Mouse (Mus musculus) myocyte (in vitro differentiated cells): Measurements from ENCODE around the gene Cntfr. TPM values are rescaled to one million over a fixed set of nuclear protein-coding genes. Genes with fewer than 3 reads are reported as not detected.

Experiments
- H3K27me3 ChIP-seq: one replicate; pipeline ENCODE4 v1.6.1; 2011; ENCODE audit not compliant: control insufficient read depth, insufficient read depth, insufficient read length
- H3K36me3 ChIP-seq: one replicate; pipeline ENCODE4 v1.6.1; 2011; ENCODE audit not compliant: control insufficient read depth, insufficient read depth
- H3K4me2 ChIP-seq: one replicate; pipeline ENCODE4 v1.6.1; 2011; ENCODE audit warnings: low read depth, control low read depth
- H3K4me3 ChIP-seq: one replicate; pipeline ENCODE4 v1.5.1; 2011; ENCODE audit warnings: mild to moderate bottlenecking, control low read depth, moderate library complexity
- H3K79me2 ChIP-seq: one replicate; pipeline ENCODE4 v1.6.1; 2011; ENCODE audit not compliant: control insufficient read depth, insufficient read depth
- H3ac ChIP-seq: one replicate; pipeline ENCODE4 v1.6.1; 2011; ENCODE audit not compliant: control insufficient read depth, insufficient read length
- CEBPB ChIP-seq: IDR thresholded peaks from 2 replicates; pipeline ENCODE4 v1.6.1; 2011; ENCODE audit warnings: mild to moderate bottlenecking, moderate library complexity; ENCODE audit not compliant: poor library complexity, insufficient read depth, severe bottlenecking
- E2F4 ChIP-seq: IDR thresholded peaks from one replicate; pipeline ENCODE4 v1.6.1; 2011; ENCODE audit warnings: mild to moderate bottlenecking, control low read depth, moderate library complexity; ENCODE audit not compliant: insufficient read depth
- MAX ChIP-seq: IDR thresholded peaks from one replicate; pipeline ENCODE4 v1.6.1; 2011; ENCODE audit warnings: low read depth, mild to moderate bottlenecking, control low read depth
- MYOD1 ChIP-seq, 3 experiments: IDR thresholded peaks; one replicate each; pipeline ENCODE4 v1.6.1; 2011; ENCODE audit warnings: control low read depth in 2 of 3, low read depth in 2 of 3, mild to moderate bottlenecking in 2 of 3, moderate library complexity in 1 of 3; ENCODE audit not compliant: insufficient read length in 2 of 3, control insufficient read depth in 1 of 3
- MYOG ChIP-seq, 3 experiments: IDR thresholded peaks; one replicate each; pipeline ENCODE4 v1.6.1; 2011; ENCODE audit warnings: control low read depth in 2 of 3, low read depth in 2 of 3, mild to moderate bottlenecking in 2 of 3; ENCODE audit not compliant: insufficient read length in 2 of 3, control insufficient read depth in 1 of 3, insufficient read depth in 1 of 3
- POLR2A ChIP-seq: IDR thresholded peaks from one replicate; pipeline ENCODE4 v1.6.1; 2011; ENCODE audit warnings: low read depth, mild to moderate bottlenecking, control low read depth, moderate library complexity; ENCODE audit not compliant: insufficient read length
- POLR2AphosphoS2 ChIP-seq: IDR thresholded peaks from one replicate; pipeline ENCODE4 v1.6.1; 2011; ENCODE audit warnings: low read depth, control low read depth; ENCODE audit not compliant: insufficient read length
- REST ChIP-seq: IDR thresholded peaks from one replicate; pipeline ENCODE4 v1.6.1; 2011; ENCODE audit warnings: mild to moderate bottlenecking, control low read depth, moderate library complexity; ENCODE audit not compliant: insufficient read depth, insufficient read length
- SRF ChIP-seq: IDR thresholded peaks from one replicate; pipeline ENCODE4 v1.6.1; 2011; ENCODE audit warnings: low read depth; ENCODE audit not compliant: control insufficient read depth, insufficient read length
- TCF12 ChIP-seq: IDR thresholded peaks from one replicate; pipeline ENCODE4 v1.6.1; 2011; ENCODE audit warnings: mild to moderate bottlenecking, control low read depth; ENCODE audit not compliant: poor library complexity, insufficient read depth, severe bottlenecking
- TCF3 ChIP-seq: IDR thresholded peaks from one replicate; pipeline ENCODE4 v1.6.1; 2011; ENCODE audit warnings: low read depth, control low read depth; ENCODE audit not compliant: insufficient read length
- USF1 ChIP-seq: IDR thresholded peaks from one replicate; pipeline ENCODE4 v1.6.1; 2011; ENCODE audit warnings: low read depth, mild to moderate bottlenecking, control low read depth, moderate library complexity
- polyA plus RNA-seq: library from polyadenylated mRNA; unstranded; fragments of >200 nt; fragmentation: generic; extraction: Trizol; gene quantifications from one replicate; pipeline ENCODE4 v1.2.1, GENCODE M21; 2012; ENCODE audit warnings: missing spikeins

Cntfr gene
- polyA plus RNA-seq, 1 experiment = 0.06 TPM

DNA sequence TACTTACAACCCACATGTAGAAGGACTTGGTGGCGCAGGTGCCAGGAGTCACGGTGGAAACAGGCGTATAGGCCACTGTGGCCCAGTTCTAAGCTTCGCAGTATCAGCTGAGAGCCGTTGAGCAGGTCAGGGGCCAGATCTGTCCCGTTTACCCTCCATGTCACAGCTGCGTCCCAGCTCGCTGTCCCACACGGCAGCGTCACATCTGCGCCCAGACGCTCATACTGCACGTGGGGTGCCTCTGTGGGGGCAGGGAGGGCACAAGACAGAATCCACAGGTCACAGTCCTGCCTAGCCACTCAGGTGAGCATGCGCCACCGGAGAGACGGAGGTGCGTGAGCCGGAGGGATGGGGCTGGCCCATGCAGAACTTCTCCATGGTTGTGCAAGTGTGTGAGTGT is 26.1 kb downstream of the Cntfr start:
- Histone ChIP-seq H3K4me3 (no peak overlapping the region), H3K4me2 (no peak overlapping the region), H3ac (no peak overlapping the region), H3K36me3 (no peaks in the 10 kb centered on the region), H3K27me3 (peaks cover 36% of the 10 kb centered on the region), H3K79me2 (no peaks in the 10 kb centered on the region)
- TF ChIP-seq E2F4 (no peak), SRF (no peak), POLR2A (no peak), POLR2AphosphoS2 (no peak), TCF3 (no peak), MYOG (IDR thresholded peaks at IDR 0.05; ENCODE audit: control insufficient read depth in 1 of 3, insufficient read depth in 1 of 3, insufficient read length in 2 of 3, low read depth in 2 of 3) (no peak), USF1 (no peak), CEBPB (no peak), MYOD1 (IDR thresholded peaks at IDR 0.05; ENCODE audit: control insufficient read depth in 1 of 3, insufficient read length in 2 of 3, low read depth in 2 of 3) (no peak), REST (no peak), TCF12 (no peak), MAX (no peak)

DNA sequence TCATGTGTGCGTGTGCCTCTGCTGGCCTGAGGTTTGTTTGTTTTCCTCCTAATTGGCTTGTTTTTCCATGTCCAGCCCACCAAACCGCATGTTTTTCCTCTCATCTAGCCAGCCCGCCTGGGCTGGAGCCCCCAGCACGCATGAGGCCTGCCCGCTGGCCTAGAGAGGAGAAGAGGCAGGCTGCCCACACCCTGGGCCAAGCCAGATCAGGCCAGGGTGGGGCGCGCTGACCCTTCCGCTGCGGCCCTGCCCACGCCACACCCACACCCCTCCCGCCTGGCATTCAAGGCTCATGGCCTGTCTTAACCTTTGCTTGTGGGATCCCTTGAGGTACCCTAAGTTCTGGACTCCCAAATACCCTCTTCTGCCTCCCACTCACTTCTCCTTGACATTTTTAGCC is 30.2 kb downstream of the Cntfr start:
- Histone ChIP-seq H3K79me2 (no peaks in the 10 kb centered on the region), H3K36me3 (no peaks in the 10 kb centered on the region), H3K4me3 (no peak overlapping the region), H3K27me3 (peaks cover 6% of the 10 kb centered on the region), H3K4me2 (no peak overlapping the region), H3ac (no peak overlapping the region)
- TF ChIP-seq TCF12 (no peak), MYOD1 (IDR thresholded peaks at IDR 0.05; ENCODE audit: control insufficient read depth in 1 of 3, insufficient read length in 2 of 3, low read depth in 2 of 3) (no peak), POLR2A (no peak), POLR2AphosphoS2 (no peak)

DNA sequence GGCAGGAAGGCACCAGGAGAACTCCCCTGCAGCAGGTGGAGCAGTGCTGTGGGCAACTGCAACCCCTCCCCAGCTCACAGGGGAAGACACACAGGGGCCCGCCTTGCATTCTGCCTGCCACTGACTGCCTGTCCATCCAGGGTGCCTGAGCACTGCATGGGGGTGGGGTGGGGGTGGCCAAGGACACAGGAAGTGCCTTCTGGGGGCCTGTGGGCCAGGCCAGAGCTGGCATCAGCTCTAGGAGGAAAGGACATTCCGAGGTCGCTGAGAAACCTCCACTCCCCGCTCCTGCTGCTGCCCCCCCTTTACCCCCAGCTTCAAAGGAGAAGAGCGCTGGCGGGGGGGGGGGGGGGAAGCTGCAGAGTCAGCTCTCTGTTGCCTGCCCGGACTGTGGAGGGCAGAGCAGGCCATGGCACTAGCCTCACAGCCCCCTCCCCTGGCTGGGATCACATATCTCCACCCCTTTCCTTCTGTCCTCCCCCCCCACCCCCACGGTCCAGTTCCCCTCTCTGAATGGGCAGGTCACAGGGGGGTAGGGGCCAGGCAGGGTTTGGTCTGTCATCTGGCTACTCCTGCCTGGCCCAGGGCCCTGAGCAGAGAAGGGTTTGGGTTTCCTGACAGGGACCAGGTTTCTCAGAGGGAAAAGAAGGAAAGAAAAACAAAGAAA is 31.7 kb downstream of the Cntfr start:
- H3K4me3 ChIP-seq = no peak overlapping the region
- no peaks in the 10 kb centered on the region for H3K27me3 ChIP-seq
- H3ac ChIP-seq = no peak overlapping the region
- H3K79me2 ChIP-seq = no peaks in the 10 kb centered on the region
- no peak overlapping the region for H3K4me2 ChIP-seq
- TF ChIP-seq MYOG (IDR thresholded peaks at IDR 0.05; ENCODE audit: control insufficient read depth in 1 of 3, insufficient read depth in 1 of 3, insufficient read length in 2 of 3, low read depth in 2 of 3) (no peak), USF1 (no peak), MYOD1 (IDR thresholded peaks at IDR 0.05; ENCODE audit: control insufficient read depth in 1 of 3, insufficient read length in 2 of 3, low read depth in 2 of 3) (peak in 1 of 3 experiments; percentile 30), SRF (no peak), REST (no peak), CEBPB (no peak)
- no peaks in the 10 kb centered on the region for H3K36me3 ChIP-seq

DNA sequence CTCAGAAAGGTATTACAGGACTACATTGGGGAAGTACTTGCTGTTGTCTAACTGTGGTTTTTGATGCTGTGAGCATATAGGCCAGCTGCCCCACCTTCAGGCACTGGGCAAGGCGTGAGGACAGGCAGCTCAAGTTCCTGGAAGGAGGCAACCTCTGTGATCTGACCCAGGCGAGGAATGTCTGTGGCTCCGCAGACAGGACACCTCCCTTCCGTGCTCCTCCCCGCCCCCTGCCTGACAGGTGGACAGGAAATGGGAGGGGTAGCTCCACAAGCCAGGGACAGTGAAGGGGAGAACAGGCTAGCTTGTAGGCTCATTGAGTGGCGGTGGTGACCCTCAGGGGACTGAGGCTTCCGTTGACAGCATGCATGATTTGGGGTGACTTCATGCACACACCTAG is 32.4 kb downstream of the Cntfr start:
- Histone ChIP-seq H3K79me2 (no peaks in the 10 kb centered on the region), H3ac (no peak overlapping the region), H3K4me2 (no peak overlapping the region), H3K27me3 (no peaks in the 10 kb centered on the region), H3K4me3 (no peak overlapping the region), H3K36me3 (no peaks in the 10 kb centered on the region)
- no peak for TF ChIP-seq POLR2AphosphoS2
- peak in 1 of 3 experiments; percentile 74 for TF ChIP-seq MYOG (IDR thresholded peaks at IDR 0.05; ENCODE audit: control insufficient read depth in 1 of 3, insufficient read depth in 1 of 3, insufficient read length in 2 of 3, low read depth in 2 of 3)
- TF ChIP-seq MYOD1 (IDR thresholded peaks at IDR 0.05; ENCODE audit: control insufficient read depth in 1 of 3, insufficient read length in 2 of 3, low read depth in 2 of 3) = peak in 2 of 3 experiments; percentile 17 to 87
- no peak for TF ChIP-seq CEBPB

DNA sequence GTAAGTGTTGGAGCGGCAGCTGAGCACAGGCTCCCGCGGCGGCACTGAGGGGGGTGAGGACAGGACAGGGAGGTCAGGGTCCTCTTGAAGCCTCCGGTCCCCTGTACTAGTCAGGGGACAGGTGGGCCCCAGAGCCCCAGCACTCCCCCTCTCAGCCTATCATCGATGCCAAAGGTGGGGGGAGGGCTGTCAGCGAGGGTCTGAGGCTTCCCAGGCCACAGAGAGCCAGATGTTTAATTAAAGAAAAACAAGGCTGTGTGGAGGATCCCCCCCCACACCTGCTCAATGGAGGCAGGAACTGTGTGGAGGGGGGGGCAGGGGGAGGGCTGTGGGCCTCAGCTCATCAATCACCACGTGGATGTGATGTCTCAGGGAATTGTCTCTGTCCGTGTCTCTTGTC is 33.3 kb downstream of the Cntfr start:
- Histone ChIP-seq H3ac (no peak overlapping the region), H3K4me3 (no peak overlapping the region), H3K27me3 (no peaks in the 10 kb centered on the region), H3K36me3 (no peaks in the 10 kb centered on the region), H3K79me2 (no peaks in the 10 kb centered on the region), H3K4me2 (no peak overlapping the region)
- TF ChIP-seq TCF3 (no peak), MAX (no peak), POLR2AphosphoS2 (no peak), CEBPB (no peak)
